Mouse (Mus musculus) thymus, adult 2 months (tissue): ENCODE results near the gene Cdk5r1. TPM values are rescaled to one million over a fixed set of nuclear protein-coding genes. Genes with fewer than 3 reads are reported as not detected.

Experiments
- DNase-seq: peaks from one replicate; pipeline ENCODE4 v3.0.0; 2021
- H3K27ac ChIP-seq: fragments of 200-500 bp; 2 replicates; pipeline ENCODE4 v1.5.1; 2012; ENCODE audit warnings: low read length, control low read depth; ENCODE audit not compliant: control insufficient read depth, insufficient read depth
- H3K27me3 ChIP-seq: fragments of 200-500 bp; 2 replicates; pipeline ENCODE4 v1.6.1; 2012; ENCODE audit warnings: mild to moderate bottlenecking, low read length, moderate library complexity, mixed read lengths; ENCODE audit not compliant: control insufficient read depth, insufficient read depth
- H3K36me3 ChIP-seq: fragments of 200-500 bp; 2 replicates; pipeline ENCODE4 v1.6.1; 2012; ENCODE audit warnings: mild to moderate bottlenecking, low read length, moderate library complexity; ENCODE audit not compliant: control insufficient read depth, insufficient read depth
- H3K4me1 ChIP-seq: fragments of 200-500 bp; replicated peaks from 2 replicates; pipeline ENCODE4 v1.6.1; 2012; ENCODE audit warnings: low read length; ENCODE audit not compliant: control insufficient read depth, insufficient read depth
- H3K4me3 ChIP-seq: fragments of 200-500 bp; 2 replicates; pipeline ENCODE4 v1.5.1; 2012; ENCODE audit warnings: mild to moderate bottlenecking, low read length, control low read depth, moderate library complexity; ENCODE audit not compliant: control insufficient read depth, insufficient read depth
- CTCF ChIP-seq: fragments of 200-500 bp; IDR thresholded peaks from 2 replicates; pipeline ENCODE4 v1.5.1; 2012; ENCODE audit warnings: mild to moderate bottlenecking, control low read depth, low read length, moderate library complexity, borderline replicate concordance; ENCODE audit not compliant: control insufficient read depth, poor library complexity, insufficient read depth; ENCODE audit errors: extremely low read depth
- POLR2A ChIP-seq: fragments of 200-500 bp; IDR thresholded peaks from 2 replicates; pipeline ENCODE4 v1.6.1; 2012; ENCODE audit warnings: mild to moderate bottlenecking, low read length, control low read depth, moderate library complexity; ENCODE audit not compliant: control insufficient read depth, poor library complexity, insufficient read depth; ENCODE audit errors: extremely low read depth
- WGBS: fragments of 180-500 bp; shearing (Covaris S2); methylation state at CpG from one replicate; pipeline ENCODE4 v1.1.7; 2018; 5-methylcytosine and 5-hydroxymethylcytosine counted together
- polyA plus RNA-seq: library from polyadenylated mRNA; depleted of rRNA; stranded (reverse); fragments of >200 nt; gene quantifications from 2 replicates; pipeline ENCODE4 v1.2.3, GENCODE M21; 2012; rRNA removed

Gene Cdk5r1
- polyA plus RNA-seq, result 10.8 and 12.3 TPM in 2 replicates

GRCm38 (mm10) chr11:80476222-80477189, at the start of gene Cdk5r1:
Gene Cdk5r1 (plus strand): TSS chr11:80477023.
- Histone ChIP-seq H3K27ac (no peak within 1 kb of the TSS), H3K4me3 (peak within 1 kb of the TSS; percentile 61), H3K4me1 (peaks cover 22% of the 10 kb centered on the region), H3K27me3 (no peaks in the 10 kb centered on the region), H3K36me3 (peaks cover 5% of the 10 kb centered on the region; the same call in 1 of the 2 replicates)
- 2% methylated on average over 112 of the region's 116 CpGs for WGBS
- peak; percentile 95 for DNase-seq
- no peak for TF ChIP-seq POLR2A
- TF ChIP-seq CTCF, result peak; percentile 92

DNA sequence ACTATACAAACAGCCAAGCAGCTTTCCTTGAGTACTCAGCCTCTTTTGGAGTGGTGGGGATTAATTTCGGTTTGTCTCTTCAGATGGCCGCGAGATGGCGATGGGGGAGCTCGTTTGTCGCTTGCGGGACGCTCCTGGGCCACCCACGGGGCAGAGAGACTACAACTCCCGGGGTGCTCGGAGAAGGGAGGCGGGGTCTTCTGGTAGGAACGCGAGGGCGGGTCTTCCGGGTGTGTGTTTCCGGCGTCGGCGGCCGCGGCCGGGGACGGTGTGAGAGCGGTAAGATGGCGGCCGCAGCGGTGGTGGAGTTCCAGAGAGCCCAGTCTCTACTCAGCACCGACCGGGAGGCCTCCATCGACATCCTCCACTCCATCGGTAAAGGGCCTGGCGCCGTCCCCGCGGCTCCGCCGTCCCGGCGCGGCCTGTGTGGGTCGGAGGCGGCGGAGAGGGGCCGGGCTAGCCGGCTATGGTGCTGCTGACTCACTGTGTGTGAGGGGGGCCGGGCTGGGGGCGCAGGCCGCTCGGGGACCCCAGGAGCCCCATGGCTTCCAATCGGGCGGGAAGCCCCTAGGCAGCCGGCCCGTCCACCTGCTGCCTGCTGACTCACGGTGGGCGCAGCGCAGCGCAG, 48.3 kb upstream of the Cdk5r1 start, which contains the start of gene Psmd11:
Gene Psmd11 (plus strand): TSS at position 235 of the 628 bp plus-strand sequence.
- peaks cover 5% of the 10 kb centered on the region for H3K4me1 ChIP-seq
- under 1% methylated on average over 57 of the region's 58 CpGs for WGBS
- DNase-seq, result peak; percentile 96
- peak within 1 kb of the TSS; percentile 95 for H3K4me3 ChIP-seq
- H3K27ac ChIP-seq, result no peak within 1 kb of the TSS; the same call in 1 of the 2 replicates
- TF ChIP-seq POLR2A (peak; percentile 67; the same call in 1 of the 2 replicates), CTCF (peak; percentile 83; the same call in 1 of the 2 replicates)
- H3K27me3 ChIP-seq, result no peaks in the 10 kb centered on the region
- H3K36me3 ChIP-seq, result peaks cover 15% of the 10 kb centered on the region

DNA sequence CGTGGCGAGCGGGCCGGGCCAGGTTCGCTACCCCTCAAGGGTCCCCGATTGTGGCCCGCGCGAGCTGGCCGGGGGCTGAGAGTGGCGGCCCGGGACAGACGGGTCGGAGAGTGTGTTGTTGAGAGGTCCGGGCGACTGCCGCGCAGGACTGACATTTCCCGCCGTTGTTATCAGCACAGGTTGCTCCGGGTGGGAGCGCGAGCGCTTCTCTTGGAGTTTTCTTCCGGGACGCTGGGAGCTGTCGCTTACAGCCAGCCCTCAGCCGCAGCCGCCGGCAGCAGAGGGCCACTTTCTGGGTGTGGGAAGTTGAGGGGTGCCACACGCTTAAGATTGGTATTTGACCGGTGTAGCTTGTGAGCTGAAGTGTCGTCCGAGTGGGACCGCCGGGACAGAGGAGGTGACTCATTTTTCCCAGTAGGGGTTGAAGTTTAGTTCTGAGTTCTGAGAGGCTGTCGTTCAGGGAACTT, 47.8 kb upstream of the Cdk5r1 start:
- H3K27ac ChIP-seq, result no peak overlapping the region; the same call in 1 of the 2 replicates
- peaks cover 20% of the 10 kb centered on the region for H3K36me3 ChIP-seq
- WGBS, result under 1% methylated on average over 37 of the region's 37 CpGs
- H3K27me3 ChIP-seq, result no peaks in the 10 kb centered on the region
- peaks cover 5% of the 10 kb centered on the region for H3K4me1 ChIP-seq
- no peak for TF ChIP-seq POLR2A
- TF ChIP-seq CTCF, result no peak
- DNase-seq, result peak; percentile 44
- peak overlapping the region; percentile 95 for H3K4me3 ChIP-seq

GRCm38 (mm10) chr11:80429500-80430166, 47.2 kb upstream of the Cdk5r1 start:
- Histone ChIP-seq H3K27ac (no peak overlapping the region), H3K27me3 (no peaks in the 10 kb centered on the region), H3K4me1 (peaks cover 5% of the 10 kb centered on the region), H3K36me3 (peaks cover 20% of the 10 kb centered on the region), H3K4me3 (peak overlapping the region; percentile 95)
- DNase-seq, result no peak
- TF ChIP-seq POLR2A (no peak), CTCF (no peak)
- WGBS, result 63% methylated on average over 14 of the region's 14 CpGs

DNA sequence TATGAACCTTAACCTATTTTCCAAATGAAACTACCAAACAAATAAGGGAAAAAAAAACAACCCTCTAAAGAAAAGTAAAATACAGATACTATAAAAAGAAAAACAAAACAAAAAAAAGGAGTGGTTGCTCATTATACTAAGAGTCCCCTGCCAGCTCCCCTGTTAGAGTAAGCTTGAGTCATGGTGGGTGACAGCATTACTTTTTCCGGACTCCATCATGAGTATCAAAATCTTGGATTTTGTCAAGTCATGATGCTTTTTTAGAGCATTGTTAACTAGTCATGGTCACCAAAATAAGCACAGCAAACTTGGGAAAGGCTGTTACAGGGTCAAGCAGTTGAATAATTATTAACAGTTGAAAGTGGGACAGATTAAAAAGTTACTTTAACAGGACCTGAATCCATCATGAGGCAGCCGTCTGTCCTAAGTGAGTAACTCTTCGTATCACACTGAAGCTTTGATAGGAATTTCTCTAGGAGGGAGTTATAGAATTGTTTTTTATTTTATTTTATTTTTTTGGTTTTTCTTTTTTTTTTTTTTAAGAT, 46.4 kb upstream of the Cdk5r1 start:
- no peak for DNase-seq
- Histone ChIP-seq H3K4me3 (no peak overlapping the region), H3K36me3 (peaks cover 20% of the 10 kb centered on the region), H3K27me3 (no peaks in the 10 kb centered on the region), H3K4me1 (peaks cover 5% of the 10 kb centered on the region; the same call in 1 of the 2 replicates), H3K27ac (no peak overlapping the region)
- 97% methylated on average over 3 of the region's 3 CpGs for WGBS
- no peak for TF ChIP-seq POLR2A
- no peak for TF ChIP-seq CTCF
